Mouse (Mus musculus) heart, embryonic 11.5 days (tissue): Measurements from ENCODE around the gene Gm20431. TPM values are rescaled to one million over a fixed set of nuclear protein-coding genes. Genes with fewer than 3 reads are reported as not detected.
"Not testable (repeated sequence)": the region's sequence is repeated elsewhere in the genome, so short reads cannot be mapped to it uniquely, and the experiment has no call there.

Experiments used
- ATAC-seq: fragments of 200-750 bp; cut with Nextera tagmentation; replicated peaks from 2 replicates; pipeline ENCODE4 v1.8.0; 2017; ENCODE audit warnings: moderate library complexity; ENCODE audit not compliant: insufficient number of reproducible peaks, low FRiP score, low TSS enrichment
- H3K27ac ChIP-seq: fragments of 300-500 bp; sonication (generic); 2 replicates; pipeline ENCODE4 v1.5.1; 2014; ENCODE audit warnings: mild to moderate bottlenecking, low read depth, low read length
- H3K27me3 ChIP-seq: fragments of 300-500 bp; sonication (generic); 2 replicates; pipeline ENCODE4 v1.6.1; 2014; ENCODE audit warnings: mild to moderate bottlenecking, low read length, mixed read lengths; ENCODE audit not compliant: control insufficient read depth, insufficient read depth
- H3K36me3 ChIP-seq: fragments of 300-500 bp; sonication (generic); 2 replicates; pipeline ENCODE4 v1.6.1; 2014; ENCODE audit warnings: mild to moderate bottlenecking, low read length, moderate library complexity, mixed read lengths; ENCODE audit not compliant: control insufficient read depth, insufficient read depth
- H3K4me1 ChIP-seq: fragments of 300-500 bp; sonication (generic); 2 replicates; pipeline ENCODE4 v1.6.1; 2014; ENCODE audit warnings: low read length; ENCODE audit not compliant: control insufficient read depth, insufficient read depth
- H3K4me2 ChIP-seq: fragments of 300-500 bp; sonication (generic); 2 replicates; pipeline ENCODE4 v1.6.1; 2014; ENCODE audit warnings: mild to moderate bottlenecking, moderate library complexity
- H3K4me3 ChIP-seq: fragments of 300-500 bp; sonication (generic); 2 replicates; pipeline ENCODE4 v1.5.1; 2014; ENCODE audit warnings: low read depth, low read length
- H3K9ac ChIP-seq: fragments of 300-500 bp; sonication (generic); 2 replicates; pipeline ENCODE4 v1.6.1; 2014; ENCODE audit warnings: mild to moderate bottlenecking, low read depth, low read length, moderate library complexity
- H3K9me3 ChIP-seq: fragments of 300-500 bp; sonication (generic); replicated peaks from 2 replicates; pipeline ENCODE4 v1.6.1; 2016; ENCODE audit warnings: low read length; ENCODE audit not compliant: control insufficient read depth
- WGBS: fragments of 180-500 bp; shearing (Covaris S2); extraction: QIAGEN DNeasy Blood & Tissue Kit; methylation state at CpG from one replicate; pipeline ENCODE4 v1.1.7; 2014; ENCODE audit not compliant: insufficient replicate concordance; 5-methylcytosine and 5-hydroxymethylcytosine counted together
- polyA plus RNA-seq: library from polyadenylated mRNA; unstranded; fragments of >200 nt; fragmentation: Nextera tagmentation; extraction: Ambion mirVana; gene quantifications from 2 replicates; pipeline ENCODE4 v1.2.1, GENCODE M21; 2014

Gene Gm20431
- polyA plus RNA-seq, 1 experiment from 2014 or later: 5.2 TPM

DNA sequence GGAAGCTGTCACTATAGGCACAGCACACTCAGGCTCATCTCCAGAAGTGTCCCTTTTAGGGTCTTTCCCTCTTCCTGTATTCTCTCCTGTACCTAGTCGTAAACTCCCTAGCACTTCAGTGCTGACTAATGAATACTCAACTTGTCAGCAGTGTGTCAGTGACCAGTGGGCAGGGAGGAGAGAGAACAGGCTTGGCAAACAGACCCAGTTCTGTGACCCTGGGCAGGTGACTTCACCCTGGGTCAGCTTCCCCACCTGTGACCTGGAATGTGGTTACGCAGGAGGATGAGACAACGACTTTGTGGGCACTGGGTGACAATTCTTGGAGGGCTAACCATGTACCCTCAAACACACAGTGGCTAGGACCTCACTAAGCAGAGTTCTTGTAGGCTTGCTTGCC lies 44.3 kb downstream of the Gm20431 start:
- H3K27ac ChIP-seq: no peak overlapping the region
- no peak for ATAC-seq
- no peak overlapping the region for H3K4me3 ChIP-seq
- peaks cover 39% of the 10 kb centered on the region for H3K36me3 ChIP-seq
- H3K4me1 ChIP-seq: peaks cover 17% of the 10 kb centered on the region
- no peaks in the 10 kb centered on the region for H3K27me3 ChIP-seq
- 73% methylated on average over 3 of the region's 3 CpGs for WGBS
- no peak overlapping the region for H3K4me2 ChIP-seq
- H3K9ac ChIP-seq: no peak overlapping the region; the same call in 1 of the 2 replicates
- no peaks in the 10 kb centered on the region for H3K9me3 ChIP-seq

DNA sequence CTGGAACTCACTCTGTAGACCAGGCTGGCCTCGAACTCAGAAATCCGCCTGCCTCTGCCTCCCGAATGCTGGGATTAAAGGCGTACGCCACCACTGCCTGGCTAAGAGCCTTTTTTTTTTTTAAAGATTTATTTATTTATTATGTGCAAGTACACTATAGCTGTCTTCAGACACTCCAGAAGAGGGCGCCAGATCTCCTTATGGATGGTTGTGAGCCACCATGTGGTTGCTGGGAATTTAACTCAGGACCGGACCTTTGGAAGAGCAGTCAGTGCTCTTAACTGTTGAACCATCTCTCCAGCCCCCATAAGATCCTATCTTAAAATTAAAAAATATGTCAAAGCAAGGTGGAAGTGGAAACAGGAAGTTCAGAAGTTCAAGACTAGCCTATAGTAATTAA lies 48.0 kb downstream of the Gm20431 start:
- H3K9me3 ChIP-seq, ATAC-seq, H3K9ac ChIP-seq, H3K4me3 ChIP-seq, H3K4me2 ChIP-seq, H3K27ac ChIP-seq, H3K27me3 ChIP-seq: not testable (repeated sequence)
- 94% methylated on average over 7 of the region's 7 CpGs for WGBS
- H3K4me1 ChIP-seq: peaks cover 15% of the 10 kb centered on the region; the same call in 1 of the 2 replicates
- peaks cover 53% of the 10 kb centered on the region for H3K36me3 ChIP-seq

DNA sequence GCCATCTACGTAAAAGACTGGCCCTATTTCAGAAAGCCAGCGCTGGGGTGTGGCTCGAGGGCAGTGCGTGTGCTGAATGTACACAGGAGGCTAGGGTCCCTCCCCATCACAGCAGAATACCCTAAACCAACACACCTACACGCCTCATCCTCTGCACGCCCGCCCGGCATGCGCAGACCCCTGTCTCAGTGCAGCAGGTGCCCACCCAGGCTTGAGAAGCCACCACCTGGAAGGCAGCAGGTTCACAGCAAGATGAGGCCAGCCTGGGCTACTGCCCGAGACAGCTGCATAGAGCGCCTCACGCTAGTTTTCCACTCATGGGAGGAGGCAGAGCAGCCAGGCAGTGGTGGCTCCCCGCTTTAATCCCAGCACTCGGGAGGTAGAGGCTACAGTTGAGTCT lies 49.2 kb downstream of the Gm20431 start:
- WGBS: 93% methylated on average over 14 of the region's 14 CpGs
- Histone ChIP-seq H3K4me1 (peaks cover 10% of the 10 kb centered on the region; the same call in 1 of the 2 replicates), H3K27me3 (no peaks in the 10 kb centered on the region), H3K9me3 (no peaks in the 10 kb centered on the region), H3K4me3 (no peak overlapping the region), H3K27ac (no peak overlapping the region), H3K4me2 (no peak overlapping the region), H3K9ac (no peak overlapping the region), H3K36me3 (peaks cover 49% of the 10 kb centered on the region)
- no peak for ATAC-seq

DNA sequence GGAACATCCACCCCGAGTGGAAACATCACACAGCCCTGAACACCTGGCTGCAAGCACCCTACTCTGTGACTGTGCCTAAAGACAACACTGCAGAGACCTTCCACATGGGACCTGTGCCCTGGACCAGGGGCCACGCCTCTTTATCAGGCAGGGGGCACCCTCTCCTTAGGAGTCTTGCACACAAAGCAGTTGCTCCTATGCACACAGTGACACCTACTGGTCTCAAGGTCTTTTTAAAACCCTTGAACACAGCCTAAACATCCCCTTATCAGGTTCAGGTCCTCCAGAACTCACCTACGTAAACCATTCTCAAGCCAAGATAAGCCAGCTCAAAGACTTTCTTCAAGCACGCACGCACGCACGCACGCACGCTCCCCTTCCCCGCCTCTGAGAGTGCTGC lies 50.0 kb downstream of the Gm20431 start:
- no peaks in the 10 kb centered on the region for H3K9me3 ChIP-seq
- H3K4me1 ChIP-seq: peaks cover 13% of the 10 kb centered on the region
- no peak for ATAC-seq
- WGBS: 81% methylated on average over 10 of the region's 10 CpGs
- H3K4me3 ChIP-seq: no peak overlapping the region
- no peak overlapping the region for H3K27ac ChIP-seq
- no peak overlapping the region for H3K9ac ChIP-seq
- peaks cover 41% of the 10 kb centered on the region for H3K36me3 ChIP-seq
- no peak overlapping the region for H3K4me2 ChIP-seq
- H3K27me3 ChIP-seq: no peaks in the 10 kb centered on the region

DNA sequence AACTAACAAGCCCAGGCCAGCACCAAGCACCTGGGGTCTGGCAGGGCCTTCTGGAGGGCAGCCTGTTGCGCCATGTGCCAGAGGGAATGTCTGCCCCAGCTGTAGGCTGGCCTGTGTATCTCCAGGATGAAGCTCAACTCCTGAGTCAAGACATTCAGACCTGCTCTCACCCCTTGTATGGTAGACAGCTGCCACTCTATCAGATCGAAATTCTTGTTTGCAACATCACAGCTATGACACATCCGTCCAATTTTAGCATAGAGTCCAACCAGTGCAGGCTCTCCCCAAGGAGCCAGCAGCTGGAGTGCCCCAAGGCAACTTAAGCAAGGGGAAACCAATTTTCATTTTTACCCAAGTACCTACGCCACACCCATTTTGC lies 54.6 kb downstream of the Gm20431 start:
- ATAC-seq: no peak
- Histone ChIP-seq H3K9me3 (no peaks in the 10 kb centered on the region), H3K4me3 (no peak overlapping the region), H3K36me3 (peaks cover 14% of the 10 kb centered on the region), H3K27ac (no peak overlapping the region), H3K27me3 (peaks cover 3% of the 10 kb centered on the region; the same call in 1 of the 2 replicates), H3K4me1 (peaks cover 18% of the 10 kb centered on the region), H3K9ac (no peak overlapping the region), H3K4me2 (no peak overlapping the region)
- WGBS: 76% methylated on average over 4 of the region's 4 CpGs

DNA sequence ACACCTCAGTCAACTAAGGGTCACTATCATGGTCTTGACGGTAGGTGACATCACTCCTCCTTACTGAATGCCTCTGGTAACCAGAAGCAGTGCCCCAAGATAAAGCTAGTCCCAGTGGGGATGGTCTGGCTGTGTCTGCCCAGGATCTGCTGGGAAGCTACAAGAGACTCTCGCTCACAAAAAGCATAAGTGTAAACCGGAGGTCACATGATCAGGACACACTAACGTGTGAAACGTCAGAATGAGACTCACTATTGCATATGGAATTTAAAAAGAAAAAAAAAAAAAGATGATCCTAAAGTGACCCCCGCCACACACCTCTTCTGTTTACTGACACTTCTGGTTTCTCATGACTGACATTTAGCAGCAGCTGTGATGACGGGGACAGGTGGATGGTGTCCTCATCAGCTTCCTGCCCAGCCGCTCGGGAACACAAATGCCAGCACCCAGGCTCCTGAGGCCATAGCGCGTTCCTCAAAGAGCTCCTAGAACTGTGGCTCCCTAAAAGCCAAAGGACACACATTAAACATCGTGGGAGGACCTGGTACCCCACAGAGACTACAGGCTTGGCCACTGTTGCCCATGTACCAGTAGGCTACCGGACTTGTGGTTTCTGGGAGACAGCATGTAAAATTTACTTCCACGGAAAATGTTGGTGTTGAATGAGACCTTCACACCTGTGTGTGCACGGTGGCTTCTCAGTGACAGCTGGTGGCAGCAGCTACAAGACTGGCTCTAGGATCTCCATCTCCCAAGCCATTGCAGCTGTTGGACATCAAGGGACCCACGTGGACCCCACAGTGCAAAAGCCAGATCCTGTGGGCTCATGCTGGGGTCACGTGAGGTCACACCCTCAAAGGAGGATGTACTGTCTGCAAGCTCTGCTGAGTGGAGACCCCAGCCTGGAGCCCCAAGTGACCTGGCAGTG lies 55.2 kb downstream of the Gm20431 start:
- WGBS: 63% methylated on average over 17 of the region's 17 CpGs

DNA sequence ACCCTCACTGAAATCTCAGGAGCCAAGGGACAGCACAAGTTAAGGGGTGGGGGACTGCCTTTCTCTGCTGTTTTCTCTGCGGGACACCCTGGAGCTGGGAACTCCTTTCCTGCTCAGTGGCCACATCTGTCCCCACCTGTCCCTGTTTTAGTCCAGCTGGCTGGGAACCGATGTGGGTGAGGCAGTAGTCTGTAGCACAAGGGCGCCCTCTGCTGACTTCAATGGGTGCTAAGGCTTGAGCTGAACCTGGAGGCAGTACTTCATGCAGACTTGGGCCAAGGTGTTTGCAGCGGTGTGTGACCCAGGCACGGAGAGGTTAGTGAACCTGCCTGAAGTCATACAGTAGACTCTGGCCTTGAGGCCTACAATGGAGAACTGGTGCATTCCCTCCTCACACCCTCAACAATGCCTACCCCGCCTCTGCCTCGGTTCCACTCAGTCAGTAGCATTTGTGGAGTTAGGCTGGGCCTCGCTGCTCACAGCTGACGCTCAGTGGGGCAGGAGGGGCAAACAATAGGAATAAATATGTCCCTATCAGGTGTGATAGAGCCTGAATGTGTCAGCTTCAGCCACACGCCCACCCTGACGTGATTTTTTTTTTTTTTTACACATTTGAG lies 56.0 kb downstream of the Gm20431 start:
- peaks cover 12% of the 10 kb centered on the region for H3K36me3 ChIP-seq
- no peaks in the 10 kb centered on the region for H3K9me3 ChIP-seq
- no peak overlapping the region for H3K4me2 ChIP-seq
- peaks cover 3% of the 10 kb centered on the region; the same call in 1 of the 2 replicates for H3K27me3 ChIP-seq
- H3K9ac ChIP-seq: no peak overlapping the region
- ATAC-seq: peak; percentile 32; the same call in 1 of the 2 replicates
- H3K4me3 ChIP-seq: no peak overlapping the region
- H3K4me1 ChIP-seq: peaks cover 10% of the 10 kb centered on the region
- no peak overlapping the region for H3K27ac ChIP-seq
- WGBS: 16% methylated on average over 11 of the region's 11 CpGs

More for the DNA sequence above, 55.2 kb downstream of the Gm20431 start:
- Histone ChIP-seq H3K27ac (no peak overlapping the region), H3K36me3 (peaks cover 14% of the 10 kb centered on the region), H3K4me2 (no peak overlapping the region), H3K9me3 (no peaks in the 10 kb centered on the region), H3K4me3 (no peak overlapping the region), H3K27me3 (peaks cover 3% of the 10 kb centered on the region; the same call in 1 of the 2 replicates), H3K9ac (no peak overlapping the region), H3K4me1 (peaks cover 12% of the 10 kb centered on the region)
- no peak for ATAC-seq

DNA sequence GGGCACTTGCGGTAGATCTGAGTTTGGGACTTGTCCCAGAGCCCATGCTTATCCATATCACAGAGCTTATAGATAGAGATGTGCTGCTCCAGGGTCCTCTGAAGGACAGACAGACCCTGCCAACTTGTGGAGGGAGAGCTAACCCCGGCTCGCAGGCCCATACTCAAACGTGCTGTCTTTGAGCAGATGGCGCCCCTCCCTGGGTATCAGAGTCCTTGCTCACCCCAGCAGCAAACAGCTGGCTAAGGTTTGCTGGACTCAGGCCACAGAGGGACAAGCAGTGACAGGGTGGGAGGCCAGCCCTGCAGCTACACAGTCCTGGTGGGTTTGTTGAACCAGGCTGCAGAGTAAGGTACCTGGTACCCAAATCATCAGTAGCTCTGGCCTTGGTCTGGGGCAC lies 58.3 kb downstream of the Gm20431 start:
- WGBS: 37% methylated on average over 5 of the region's 5 CpGs
- ATAC-seq: no peak
- Histone ChIP-seq H3K4me1 (peaks cover 13% of the 10 kb centered on the region), H3K4me2 (0 out of 2 replicates have a peak overlapping the region, but pooled peaks have one; percentile 4), H3K36me3 (no peaks in the 10 kb centered on the region), H3K4me3 (no peak overlapping the region), H3K9ac (no peak overlapping the region), H3K27ac (no peak overlapping the region), H3K27me3 (peaks cover 3% of the 10 kb centered on the region; the same call in 1 of the 2 replicates), H3K9me3 (no peaks in the 10 kb centered on the region)
